Mouse (Mus musculus) thymus, postnatal 0 days (tissue): ENCODE measurements around the gene Dtnbp1. TPM values are rescaled to one million over a fixed set of nuclear protein-coding genes. Genes with fewer than 3 reads are reported as not detected.

Experiments
- DNase-seq: peaks from one replicate; pipeline ENCODE4 v3.0.0-alpha.2; 2015; ENCODE audit warnings: low spot score
- polyA plus RNA-seq: library from polyadenylated mRNA; unstranded; fragments of >200 nt; fragmentation: Nextera tagmentation; extraction: Ambion mirVana; gene quantifications from 2 replicates; pipeline ENCODE4 v1.2.1, GENCODE M21; 2015

Dtnbp1 gene
- polyA plus RNA-seq, 1 experiment from 2014 or later: 88.5 TPM

DNA sequence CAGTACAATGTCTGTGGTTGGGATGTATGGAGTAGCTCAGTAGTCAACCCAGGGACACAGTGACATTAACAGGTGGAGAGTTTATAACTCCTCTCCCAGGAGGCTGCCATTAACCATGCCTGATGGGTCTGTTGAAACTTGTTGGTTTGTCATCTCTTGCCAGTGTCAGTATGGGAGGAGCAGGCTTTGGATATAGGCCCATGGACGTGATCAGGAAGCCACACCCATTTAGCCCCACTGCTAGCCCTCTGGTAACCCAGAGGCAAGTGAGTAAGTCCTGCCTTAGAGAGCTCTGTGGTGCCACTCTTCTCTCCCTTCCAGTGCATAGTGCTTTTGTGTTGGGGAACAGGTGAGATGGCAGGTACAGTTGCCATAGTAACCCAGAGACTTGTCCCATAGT, 97.7 kb downstream of the Dtnbp1 start:
- DNase-seq: no peak

DNA sequence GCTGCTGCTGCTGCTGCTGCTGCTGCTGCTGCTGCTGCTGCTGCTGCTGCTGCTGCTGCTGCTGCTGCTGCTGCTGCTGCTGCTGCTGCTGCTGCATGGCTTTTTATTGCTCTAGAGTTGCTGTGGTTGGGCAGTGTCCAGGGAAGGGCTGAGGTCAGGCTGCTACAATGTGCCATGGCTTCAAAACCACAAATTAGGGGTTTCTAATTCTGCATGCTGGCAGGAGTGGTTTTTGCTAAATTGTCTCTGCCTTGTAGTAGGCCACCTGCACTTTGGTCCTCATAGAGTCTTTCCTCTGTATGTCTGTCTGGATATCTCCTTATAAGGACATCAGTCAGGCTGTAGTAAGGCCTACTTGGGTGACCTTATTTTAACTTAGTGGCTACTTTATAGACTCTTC, 98.5 kb downstream of the Dtnbp1 start:
- no peak for DNase-seq

DNA sequence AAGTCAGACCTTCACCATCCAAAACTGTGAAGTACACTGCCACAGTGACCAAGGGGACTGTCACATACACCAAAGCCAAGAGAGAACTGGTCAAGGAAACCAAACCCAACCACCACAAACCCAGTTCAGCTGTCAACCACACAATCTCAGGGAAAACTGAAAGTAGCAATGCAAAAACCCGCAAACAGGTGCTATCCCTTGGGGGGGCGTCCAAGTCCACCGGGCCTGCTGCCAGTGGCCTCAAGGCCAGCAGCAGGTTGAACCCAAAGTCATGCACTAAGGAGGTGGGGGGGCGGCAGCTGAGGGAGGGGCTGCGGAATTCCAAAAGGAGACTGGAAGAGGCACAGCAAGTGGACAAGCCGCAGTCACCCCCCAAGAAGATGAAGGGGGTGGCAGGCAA, 99.6 kb downstream of the Dtnbp1 start:
- DNase-seq: no peak

DNA sequence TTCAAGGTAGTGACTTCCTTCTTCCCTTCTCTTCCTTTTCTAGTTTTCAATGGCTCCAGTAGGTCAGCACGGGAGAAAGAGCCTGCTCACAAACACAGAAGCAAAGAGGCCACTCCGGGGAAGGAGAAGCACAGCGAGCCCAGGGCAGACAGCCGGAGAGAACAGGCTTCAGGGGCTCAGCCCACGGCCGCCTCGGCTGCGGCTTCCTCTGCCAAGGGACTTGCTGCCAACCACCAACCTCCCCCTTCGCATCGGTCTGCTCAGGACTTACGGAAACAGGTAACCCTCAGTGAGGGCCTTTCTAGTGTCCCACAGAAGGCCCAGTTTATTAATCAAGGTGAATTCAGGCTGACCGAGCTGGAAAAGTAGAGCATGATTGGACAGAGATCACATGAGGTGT, 105.7 kb downstream of the Dtnbp1 start:
- no peak for DNase-seq

DNA sequence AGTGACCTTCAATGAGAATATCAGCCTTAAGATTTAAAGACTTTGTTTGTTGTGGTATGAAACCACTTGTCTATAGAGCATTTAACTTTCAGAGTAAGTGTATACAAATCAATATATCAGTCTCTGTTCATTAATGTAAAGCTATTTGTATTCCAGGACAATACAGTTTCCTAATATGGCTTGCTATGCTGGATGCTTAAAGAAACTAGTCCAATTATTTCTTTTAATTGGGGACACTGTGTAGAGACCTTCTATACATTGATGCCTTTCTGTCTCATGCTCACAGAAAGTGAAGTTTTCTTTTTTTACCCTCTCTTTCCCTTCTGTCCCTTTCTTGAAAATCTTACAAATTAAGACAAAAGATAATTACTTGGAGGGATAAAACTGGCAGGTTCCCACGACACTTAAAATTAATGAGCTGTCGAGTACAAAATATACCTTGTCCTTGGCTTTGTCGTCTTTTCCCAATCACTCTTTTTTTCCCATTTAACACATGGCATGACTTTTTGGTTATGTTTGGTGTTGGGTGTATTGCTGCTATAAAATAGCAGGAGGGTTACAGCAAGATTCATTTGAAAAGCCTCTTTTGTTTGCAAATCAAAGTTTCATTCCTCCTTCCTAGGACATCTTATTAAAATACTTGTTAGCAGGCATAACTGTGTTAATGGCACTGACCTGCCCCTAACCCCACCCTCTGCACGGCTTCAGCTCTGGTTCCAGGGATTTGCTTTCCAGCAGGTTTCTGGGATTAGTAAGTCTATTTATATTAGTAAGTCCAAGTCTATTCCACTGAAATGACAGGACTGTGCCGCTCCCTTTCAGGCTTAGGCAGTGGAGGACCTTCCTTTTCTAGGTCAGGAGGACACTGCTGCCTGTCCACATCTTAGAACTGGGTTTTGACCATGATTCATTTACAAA, 109.9 kb downstream of the Dtnbp1 start:
- no peak for DNase-seq

DNA sequence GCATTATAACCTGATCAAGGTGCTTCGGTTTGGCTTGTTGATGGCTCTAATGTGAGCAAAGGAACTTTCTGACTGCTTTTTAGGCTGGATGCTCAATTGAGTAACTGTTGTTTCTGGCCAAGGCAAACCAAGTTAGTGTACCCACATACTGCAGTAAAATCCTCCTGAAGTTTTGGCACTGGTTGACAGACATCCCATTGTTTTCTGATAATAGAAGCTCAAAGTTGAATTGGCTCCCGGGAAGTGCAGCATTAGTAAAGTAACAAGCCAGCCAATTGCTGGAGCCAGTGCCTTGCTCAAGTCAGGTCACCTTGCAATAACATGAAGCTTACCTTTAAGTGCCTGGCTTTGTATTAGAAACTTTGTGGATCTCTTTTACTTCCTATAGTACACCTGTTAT, 111.3 kb downstream of the Dtnbp1 start:
- DNase-seq: no peak

DNA sequence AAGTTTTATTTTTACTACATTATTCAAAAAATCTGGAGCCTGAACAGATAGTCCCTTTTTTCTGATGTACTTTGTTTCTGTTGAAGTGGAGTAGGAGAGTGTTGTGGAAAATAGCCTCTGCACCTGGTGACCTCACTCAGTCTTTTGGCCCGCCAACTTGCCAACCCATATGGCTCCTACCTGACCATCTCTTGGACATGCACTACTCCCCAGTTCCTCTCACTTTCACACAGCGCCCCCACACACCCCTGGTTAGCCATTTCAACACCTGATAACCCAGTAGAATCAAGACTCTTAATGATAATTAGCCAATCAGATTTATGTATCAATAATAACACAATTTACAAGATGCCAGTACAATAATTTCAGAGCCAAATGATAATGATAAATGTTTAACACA, 115.7 kb downstream of the Dtnbp1 start:
- DNase-seq: no peak

DNA sequence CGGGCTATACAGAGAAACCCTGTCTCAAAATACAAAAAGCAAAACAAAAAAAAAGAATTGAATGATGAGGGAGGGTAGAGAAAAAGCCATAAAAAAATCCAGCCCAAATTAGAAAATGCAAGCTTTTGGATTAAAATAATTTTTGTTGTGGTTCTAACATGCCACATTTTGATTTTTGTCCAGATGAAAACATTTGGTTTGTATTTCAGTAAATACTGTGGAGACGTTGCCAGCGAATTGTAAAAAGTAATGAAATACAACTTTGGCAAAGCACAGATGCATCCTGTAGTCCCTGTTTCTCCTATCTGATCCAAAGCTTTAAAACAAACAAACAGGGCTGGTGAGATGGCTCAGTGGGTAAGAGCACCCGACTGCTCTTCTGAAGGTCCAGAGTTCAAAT, 120.9 kb downstream of the Dtnbp1 start:
- DNase-seq: no peak

DNA sequence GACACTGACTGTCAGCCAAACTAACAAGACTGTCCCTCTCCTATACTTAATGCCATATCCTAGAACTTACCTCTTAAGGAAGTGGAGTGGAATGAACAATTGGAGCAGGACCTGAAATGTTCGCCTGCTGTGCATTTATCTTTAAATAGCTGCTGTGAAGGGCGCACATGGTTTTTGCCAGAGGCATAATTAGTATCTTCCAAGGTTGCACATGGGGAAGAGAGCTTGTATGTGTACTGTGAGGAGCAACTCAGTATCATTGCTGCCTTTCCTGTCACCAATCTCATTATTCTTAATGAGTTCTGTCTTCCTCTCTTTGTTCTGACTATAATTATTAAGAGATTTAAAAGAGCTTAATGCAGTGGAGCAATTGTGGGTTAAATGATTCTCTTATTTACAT, 125.1 kb downstream of the Dtnbp1 start:
- DNase-seq: no peak

Other genes starting within 250 kb of the Dtnbp1 start
- 0.05 TPM in 1 of 2 replicates, not detected in the other for gene Gm9817, start 76.5 kb upstream of the Dtnbp1 start, polyA plus RNA-seq